Mouse (Mus musculus): ENCODE measurements at regions not wholly inside any gene's neighbourhood (a gene's known extent, or its start where the extent isn't known, plus 50 kb on each side); places are given as distances from the start of the nearest gene placed in this dataset.
"Not testable (repeated sequence)": the region's sequence is repeated elsewhere in the genome, so short reads cannot be mapped to it uniquely, and the experiment has no call there.

GRCm38 (mm10) chr12:113241373-113242193 lies 55.9 kb downstream of the Tmem121 start:
- Histone ChIP-seq H3K27me3 (replicated peaks) (no peaks in the 10 kb centered on the region), H3K4me1 (replicated peaks) (no peaks in the 10 kb centered on the region), H3K36me3 (no peaks in the 10 kb centered on the region), H3K27ac (no peak overlapping the region), H3K4me3 (replicated peaks) (no peak overlapping the region), H3K9ac (no peak overlapping the region), H3K9me3 (no peaks in the 10 kb centered on the region), H3K4me2 (replicated peaks) (no peak overlapping the region)
- ATAC-seq, result no peak
- WGBS, result 85% methylated on average over 7 of the region's 7 CpGs

GRCm38 (mm10) chr12:113242194-113242510 lies 56.4 kb downstream of the Tmem121 start:
- Histone ChIP-seq H3K4me2 (replicated peaks) (no peak overlapping the region), H3K27ac (no peak overlapping the region), H3K36me3 (no peaks in the 10 kb centered on the region), H3K9ac (no peak overlapping the region), H3K4me3 (replicated peaks) (no peak overlapping the region), H3K27me3 (replicated peaks) (no peaks in the 10 kb centered on the region), H3K4me1 (replicated peaks) (no peaks in the 10 kb centered on the region), H3K9me3 (no peaks in the 10 kb centered on the region)
- ATAC-seq, result no peak
- 88% methylated on average over 3 of the region's 3 CpGs for WGBS

- ATAC-seq, result no peak
- Histone ChIP-seq H3K4me2 (replicated peaks) (no peak overlapping the region), H3K27ac (no peak overlapping the region), H3K4me3 (replicated peaks) (no peak overlapping the region), H3K36me3 (no peaks in the 10 kb centered on the region), H3K4me1 (replicated peaks) (no peaks in the 10 kb centered on the region), H3K9me3 (no peaks in the 10 kb centered on the region), H3K27me3 (replicated peaks) (no peaks in the 10 kb centered on the region), H3K9ac (no peak overlapping the region)
- WGBS, result 93% methylated on average over 2 of the region's 2 CpGs
These were observed 59.0 kb downstream of the Tmem121 start for GRCm38 (mm10) chr12:113244685-113245084.

- not testable (repeated sequence) for ATAC-seq; H3K4me1 ChIP-seq (replicated peaks); H3K27ac ChIP-seq; H3K9ac ChIP-seq; H3K36me3 ChIP-seq; H3K4me2 ChIP-seq (replicated peaks); H3K27me3 ChIP-seq (replicated peaks); H3K9me3 ChIP-seq; H3K4me3 ChIP-seq (replicated peaks)
- 63% methylated on average over 2 of the region's 2 CpGs for WGBS
These were observed 68.0 kb downstream of the Tmem121 start for GRCm38 (mm10) chr12:113253446-113254424.

- Histone ChIP-seq H3K9ac (no peak overlapping the region), H3K27me3 (replicated peaks) (no peaks in the 10 kb centered on the region), H3K9me3 (no peaks in the 10 kb centered on the region), H3K27ac (no peak overlapping the region), H3K36me3 (no peaks in the 10 kb centered on the region), H3K4me1 (replicated peaks) (no peaks in the 10 kb centered on the region), H3K4me2 (replicated peaks) (no peak overlapping the region), H3K4me3 (replicated peaks) (no peak overlapping the region)
- 87% methylated on average over 3 of the region's 3 CpGs for WGBS
- ATAC-seq, result no peak
These were observed 69.6 kb downstream of the Tmem121 start for GRCm38 (mm10) chr12:113255331-113255730.

GRCm38 (mm10) chr12:113256628-113257027 lies 70.9 kb downstream of the Tmem121 start:
- no peaks in the 10 kb centered on the region for H3K36me3 ChIP-seq
- H3K4me3 ChIP-seq (replicated peaks), result no peak overlapping the region
- WGBS, result 78% methylated on average over 2 of the region's 2 CpGs
- H3K9ac ChIP-seq, result no peak overlapping the region
- H3K27ac ChIP-seq, result no peak overlapping the region
- no peaks in the 10 kb centered on the region for H3K9me3 ChIP-seq
- H3K4me1 ChIP-seq (replicated peaks), result no peaks in the 10 kb centered on the region
- ATAC-seq, result no peak
- H3K4me2 ChIP-seq (replicated peaks), result no peak overlapping the region
- H3K27me3 ChIP-seq (replicated peaks), result no peaks in the 10 kb centered on the region

GRCm38 (mm10) chr12:113257243-113257642 lies 71.5 kb downstream of the Tmem121 start:
- 53% methylated on average over 2 of the region's 2 CpGs for WGBS
- Histone ChIP-seq H3K9ac (no peak overlapping the region), H3K36me3 (no peaks in the 10 kb centered on the region), H3K9me3 (no peaks in the 10 kb centered on the region), H3K4me2 (replicated peaks) (no peak overlapping the region), H3K27me3 (replicated peaks) (no peaks in the 10 kb centered on the region), H3K4me1 (replicated peaks) (no peaks in the 10 kb centered on the region), H3K4me3 (replicated peaks) (no peak overlapping the region), H3K27ac (no peak overlapping the region)
- ATAC-seq, result no peak

- ATAC-seq, result no peak
- 86% methylated on average over 3 of the region's 3 CpGs for WGBS
- Histone ChIP-seq H3K4me1 (replicated peaks) (no peaks in the 10 kb centered on the region), H3K9ac (no peak overlapping the region), H3K4me3 (replicated peaks) (no peak overlapping the region), H3K27me3 (replicated peaks) (no peaks in the 10 kb centered on the region), H3K36me3 (no peaks in the 10 kb centered on the region), H3K9me3 (no peaks in the 10 kb centered on the region), H3K27ac (no peak overlapping the region), H3K4me2 (replicated peaks) (no peak overlapping the region)
These were observed 73.7 kb downstream of the Tmem121 start for GRCm38 (mm10) chr12:113259476-113259875.

GRCm38 (mm10) chr12:113260304-113260703 lies 74.6 kb downstream of the Tmem121 start:
- no peaks in the 10 kb centered on the region for H3K4me1 ChIP-seq (replicated peaks)
- no peaks in the 10 kb centered on the region for H3K9me3 ChIP-seq
- 82% methylated on average over 6 of the region's 6 CpGs for WGBS
- H3K4me3 ChIP-seq (replicated peaks), result no peak overlapping the region
- no peaks in the 10 kb centered on the region for H3K27me3 ChIP-seq (replicated peaks)
- no peak overlapping the region for H3K9ac ChIP-seq
- no peak overlapping the region for H3K27ac ChIP-seq
- H3K36me3 ChIP-seq, result no peaks in the 10 kb centered on the region
- ATAC-seq, result no peak
- no peak overlapping the region for H3K4me2 ChIP-seq (replicated peaks)

- Histone ChIP-seq H3K4me3 (replicated peaks) (no peak overlapping the region), H3K36me3 (no peaks in the 10 kb centered on the region), H3K4me2 (replicated peaks) (no peak overlapping the region), H3K27me3 (replicated peaks) (no peaks in the 10 kb centered on the region), H3K9ac (no peak overlapping the region), H3K9me3 (no peaks in the 10 kb centered on the region), H3K4me1 (replicated peaks) (no peaks in the 10 kb centered on the region), H3K27ac (no peak overlapping the region)
- 0 out of 2 replicates have a peak, but pooled peaks have one; percentile 12 for ATAC-seq
- 66% methylated on average over 2 of the region's 2 CpGs for WGBS
These were observed 90.2 kb downstream of the Tmem121 start for GRCm38 (mm10) chr12:113275934-113276333.

- no peaks in the 10 kb centered on the region for H3K36me3 ChIP-seq
- no peak overlapping the region for H3K4me3 ChIP-seq (replicated peaks)
- no peaks in the 10 kb centered on the region for H3K27me3 ChIP-seq (replicated peaks)
- no peak overlapping the region for H3K9ac ChIP-seq
- no peaks in the 10 kb centered on the region for H3K9me3 ChIP-seq
- no peak overlapping the region for H3K4me2 ChIP-seq (replicated peaks)
- no peak overlapping the region for H3K27ac ChIP-seq
- WGBS, result 93% methylated on average over 1 of the region's 1 CpGs
- no peaks in the 10 kb centered on the region for H3K4me1 ChIP-seq (replicated peaks)
- ATAC-seq, result peak; percentile 41; the same call in 1 of the 2 replicates
These were observed 90.7 kb downstream of the Tmem121 start for GRCm38 (mm10) chr12:113276355-113276942.

- 91% methylated on average over 5 of the region's 5 CpGs for WGBS
- no peak overlapping the region for H3K4me2 ChIP-seq (replicated peaks)
- no peak for ATAC-seq
- no peak overlapping the region for H3K4me3 ChIP-seq (replicated peaks)
- H3K27ac ChIP-seq, result no peak overlapping the region
- no peaks in the 10 kb centered on the region for H3K27me3 ChIP-seq (replicated peaks)
- no peaks in the 10 kb centered on the region for H3K9me3 ChIP-seq
- H3K4me1 ChIP-seq (replicated peaks), result no peaks in the 10 kb centered on the region
- H3K9ac ChIP-seq, result no peak overlapping the region
- H3K36me3 ChIP-seq, result no peaks in the 10 kb centered on the region
These were observed 92.0 kb downstream of the Tmem121 start for GRCm38 (mm10) chr12:113277741-113278140.
